Mouse (Mus musculus) cerebellum, postnatal 36 days (tissue): ENCODE data around the gene Mgat5.
A peak's percentile ranks its signal among the peaks of the same experiment; 100 is the strongest.

Experiments
- DNase-seq, 2 experiments: peaks; one replicate each; pipeline ENCODE4 v3.0.0; 2021 to 2022; ENCODE audit warnings: mixed read lengths in 2 of 2

The Mgat5 gene

GRCm38 (mm10) chr1:127308207-127308725 lies 103.5 kb downstream of the Mgat5 start:
- DNase-seq: no peak

- no peak for DNase-seq
These were observed 104.3 kb downstream of the Mgat5 start for GRCm38 (mm10) chr1:127308989-127309701.

GRCm38 (mm10) chr1:127310011-127310410 lies 105.2 kb downstream of the Mgat5 start:
- DNase-seq: no peak

- no peak for DNase-seq
These were observed 105.9 kb downstream of the Mgat5 start for GRCm38 (mm10) chr1:127310703-127311102.

- DNase-seq: no peak
These were observed 109.0 kb downstream of the Mgat5 start for GRCm38 (mm10) chr1:127313652-127314350.

- DNase-seq: no peak
These were observed 111.2 kb downstream of the Mgat5 start for GRCm38 (mm10) chr1:127315763-127316627.

- no peak for DNase-seq
These were observed 111.8 kb downstream of the Mgat5 start for GRCm38 (mm10) chr1:127316651-127317050.

- no peak for DNase-seq
These were observed 112.7 kb downstream of the Mgat5 start for GRCm38 (mm10) chr1:127317541-127317940.

GRCm38 (mm10) chr1:127318486-127318885 lies 113.7 kb downstream of the Mgat5 start:
- DNase-seq: no peak

- no peak for DNase-seq
These were observed 115.0 kb downstream of the Mgat5 start for GRCm38 (mm10) chr1:127319768-127320167.

- no peak for DNase-seq
These were observed 116.1 kb downstream of the Mgat5 start for GRCm38 (mm10) chr1:127320956-127321355.

GRCm38 (mm10) chr1:127321638-127322037 lies 116.8 kb downstream of the Mgat5 start:
- DNase-seq: no peak

GRCm38 (mm10) chr1:127322169-127322805 lies 117.5 kb downstream of the Mgat5 start:
- no peak for DNase-seq

GRCm38 (mm10) chr1:127325601-127326198 lies 120.9 kb downstream of the Mgat5 start:
- DNase-seq: no peak

GRCm38 (mm10) chr1:127327773-127328172 lies 123.0 kb downstream of the Mgat5 start:
- DNase-seq: no peak

GRCm38 (mm10) chr1:127328354-127328875 lies 123.6 kb downstream of the Mgat5 start:
- no peak for DNase-seq

GRCm38 (mm10) chr1:127329810-127330209 lies 125.0 kb downstream of the Mgat5 start:
- DNase-seq: no peak

- no peak for DNase-seq
These were observed 132.9 kb downstream of the Mgat5 start for GRCm38 (mm10) chr1:127337740-127338139.

GRCm38 (mm10) chr1:127338833-127339487 lies 134.1 kb downstream of the Mgat5 start:
- DNase-seq: peak; percentile 50 to 55

- peak; percentile 20 to 25 for DNase-seq
These were observed 135.5 kb downstream of the Mgat5 start for GRCm38 (mm10) chr1:127340296-127340695.

GRCm38 (mm10) chr1:127344913-127345312 lies 140.1 kb downstream of the Mgat5 start:
- no peak for DNase-seq
